Mouse (Mus musculus): ENCODE data around the gene Nr1h3.

Nr1h3 gene

DNA sequence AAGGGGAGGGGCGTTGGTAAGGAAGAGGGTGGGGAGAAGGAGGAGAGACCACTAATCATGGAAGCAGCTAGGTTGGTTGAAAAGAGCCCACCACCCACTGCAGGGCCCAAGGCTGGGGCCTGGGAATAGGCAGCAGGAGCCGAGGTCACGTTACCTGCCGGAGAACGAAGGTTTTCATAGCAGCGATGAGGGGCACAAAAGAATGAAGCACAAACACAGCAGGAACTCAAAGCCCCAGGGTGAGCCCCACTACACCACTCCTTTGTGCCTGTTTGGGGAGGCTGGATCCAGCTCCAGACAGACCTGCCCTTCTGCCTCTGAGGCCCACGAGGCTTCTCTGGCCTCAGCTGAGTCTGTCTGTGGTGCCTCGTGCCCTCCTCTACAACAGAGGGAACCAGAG lies 62.9 kb downstream of the Nr1h3 start:
- DNase-seq (ENCODE audit: low read depth, low spot score) = no peak

- no peak for DNase-seq (ENCODE audit: low read depth, low spot score)
Measured at GRCm38 (mm10) chr2:91139311-91139710, 63.3 kb downstream of the Nr1h3 start.

DNA sequence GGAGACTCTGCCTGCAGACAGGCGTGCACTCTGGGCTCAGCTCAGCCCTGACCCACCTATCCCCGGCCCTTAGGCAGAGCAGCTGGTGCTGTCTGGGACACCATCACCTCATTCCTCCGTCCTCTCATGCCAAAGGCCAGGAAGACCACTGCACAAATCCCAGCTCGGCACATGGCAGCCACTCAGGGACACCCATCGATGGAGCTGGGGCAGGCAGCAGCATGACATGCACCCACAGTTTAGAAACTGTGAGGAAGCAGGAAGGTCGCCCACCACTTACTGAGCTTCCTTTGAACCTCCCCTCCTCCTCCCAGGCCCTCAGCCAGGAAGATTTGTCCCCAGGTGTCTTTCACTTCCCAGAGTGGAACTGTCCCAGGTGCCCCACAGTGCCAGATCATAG lies 65.2 kb downstream of the Nr1h3 start:
- no peak for DNase-seq (ENCODE audit: low read depth, low spot score)

GRCm38 (mm10) chr2:91136513-91137412 lies 65.9 kb downstream of the Nr1h3 start:
- DNase-seq (ENCODE audit: low read depth, low spot score) = no peak

Measured in WW6 (cell line).